Mouse (Mus musculus) bone marrow macrophage, adult 2 months (primary cell): ENCODE data around the gene Dph2. TPM values are rescaled to one million over a fixed set of nuclear protein-coding genes. Genes with fewer than 3 reads are reported as not detected.

ENCODE experiments used
- H3K27ac ChIP-seq: 2 replicates; pipeline ENCODE4 v1.5.1; 2012; ENCODE audit warnings: low read depth, low read length; ENCODE audit not compliant: insufficient read depth
- H3K4me1 ChIP-seq: 2 replicates; pipeline ENCODE4 v1.6.1; 2012; ENCODE audit warnings: low read length; ENCODE audit not compliant: control insufficient read depth, insufficient read depth
- H3K4me3 ChIP-seq: 2 replicates; pipeline ENCODE4 v1.5.1; 2012; ENCODE audit warnings: mild to moderate bottlenecking, low read length, moderate library complexity; ENCODE audit not compliant: insufficient read depth
- CTCF ChIP-seq: IDR thresholded peaks from 2 replicates; pipeline ENCODE4 v1.5.1; 2012; ENCODE audit warnings: low read depth, mild to moderate bottlenecking, low read length, moderate library complexity
- POLR2A ChIP-seq: IDR thresholded peaks from 2 replicates; pipeline ENCODE4 v1.6.1; 2012; ENCODE audit warnings: mild to moderate bottlenecking, low read depth, low read length, borderline replicate concordance
- polyA plus RNA-seq: library from polyadenylated mRNA; stranded (reverse); fragments of >200 nt; gene quantifications from 2 replicates; pipeline ENCODE4 v1.2.4, GENCODE M21; 2012; ENCODE audit not compliant: missing spikeins, insufficient read depth, insufficient read length

Dph2 gene
- polyA plus RNA-seq, 1 experiment: 5.1 TPM

DNA sequence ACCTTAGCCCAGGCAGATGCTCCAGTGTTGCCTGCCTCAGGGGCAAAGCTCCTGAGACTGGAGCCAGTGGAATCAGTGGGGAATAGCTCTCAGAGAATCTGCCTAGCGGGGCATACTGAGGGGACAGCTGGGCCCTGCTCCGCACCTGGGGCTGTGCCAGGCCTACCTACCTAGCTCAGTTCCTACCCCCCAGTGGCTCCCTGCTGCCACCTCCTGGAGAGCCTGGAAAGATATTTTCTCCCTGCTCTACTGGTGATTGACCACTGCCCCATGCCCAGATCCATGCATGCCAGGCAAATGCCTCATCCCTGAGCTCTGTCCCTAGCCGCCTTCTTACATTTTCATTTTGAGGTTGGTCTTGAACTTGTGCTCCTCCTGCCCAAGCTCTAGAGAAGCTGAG lies 33.0 kb downstream of the Dph2 start:
- H3K4me1 ChIP-seq: peaks cover 2% of the 10 kb centered on the region; the same call in 1 of the 2 replicates
- peak; percentile 59 for TF ChIP-seq CTCF
- TF ChIP-seq POLR2A: no peak
- H3K4me3 ChIP-seq: no peak overlapping the region
- no peak overlapping the region for H3K27ac ChIP-seq

DNA sequence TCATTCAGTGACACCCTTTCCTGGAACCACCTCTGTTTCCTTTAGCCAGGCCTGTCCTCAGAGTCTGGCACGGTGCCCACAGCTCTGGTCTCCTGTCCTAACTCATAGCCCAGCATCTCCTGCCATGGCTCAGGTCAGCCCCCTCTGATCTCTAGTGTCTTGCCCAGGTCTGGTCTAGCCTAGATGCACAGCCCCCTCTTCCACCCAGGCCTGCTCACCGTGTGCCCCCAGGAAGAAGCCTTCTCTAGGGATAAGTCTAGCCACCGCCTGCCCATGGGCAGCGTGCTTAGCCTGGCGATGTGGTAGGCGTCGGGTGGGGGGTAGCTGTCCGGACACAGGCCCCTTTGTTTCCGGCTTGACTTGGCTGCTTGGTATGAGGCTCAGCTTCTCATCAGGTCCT lies 36.7 kb downstream of the Dph2 start:
- Histone ChIP-seq H3K4me1 (peaks cover 2% of the 10 kb centered on the region; the same call in 1 of the 2 replicates), H3K4me3 (no peak overlapping the region), H3K27ac (no peak overlapping the region)
- TF ChIP-seq POLR2A (no peak), CTCF (no peak)

DNA sequence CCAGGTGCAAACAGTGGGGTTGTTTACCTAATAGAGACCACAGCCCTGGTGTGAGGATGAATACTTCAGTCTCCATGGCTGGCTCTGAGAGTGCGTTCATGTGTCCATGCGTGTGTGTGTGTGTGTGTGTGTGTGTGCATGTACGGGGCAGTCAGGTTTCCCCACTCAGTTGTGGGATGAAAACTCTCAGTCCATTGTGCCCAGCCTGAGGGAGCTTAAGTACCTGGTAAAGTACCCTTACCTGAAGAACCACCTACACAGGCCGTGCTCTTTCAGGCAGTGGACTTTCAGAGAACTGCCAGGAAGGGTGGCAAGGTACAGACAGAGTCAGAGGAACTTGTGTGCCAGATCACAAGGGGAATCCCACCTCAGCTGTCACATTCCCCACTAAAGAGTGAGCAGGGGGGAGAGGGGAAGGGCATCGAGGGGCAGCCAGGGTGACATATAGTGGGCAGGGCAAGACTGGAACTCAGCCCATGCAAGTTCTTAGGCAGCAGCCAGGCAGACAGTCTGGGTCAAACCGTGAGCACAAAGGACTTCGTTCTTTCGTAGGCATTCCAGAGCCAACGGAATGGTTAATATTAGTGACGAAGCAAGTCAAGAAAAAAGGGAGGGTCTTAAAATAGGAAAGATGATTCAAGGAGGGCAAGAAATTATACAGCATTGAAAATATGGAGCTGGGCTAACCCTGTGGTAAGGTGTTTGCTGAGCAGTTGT lies 39.5 kb downstream of the Dph2 start:
- Histone ChIP-seq H3K27ac (no peak overlapping the region), H3K4me3 (no peak overlapping the region), H3K4me1 (peaks cover 2% of the 10 kb centered on the region; the same call in 1 of the 2 replicates)
- TF ChIP-seq POLR2A: no peak
- TF ChIP-seq CTCF: no peak

DNA sequence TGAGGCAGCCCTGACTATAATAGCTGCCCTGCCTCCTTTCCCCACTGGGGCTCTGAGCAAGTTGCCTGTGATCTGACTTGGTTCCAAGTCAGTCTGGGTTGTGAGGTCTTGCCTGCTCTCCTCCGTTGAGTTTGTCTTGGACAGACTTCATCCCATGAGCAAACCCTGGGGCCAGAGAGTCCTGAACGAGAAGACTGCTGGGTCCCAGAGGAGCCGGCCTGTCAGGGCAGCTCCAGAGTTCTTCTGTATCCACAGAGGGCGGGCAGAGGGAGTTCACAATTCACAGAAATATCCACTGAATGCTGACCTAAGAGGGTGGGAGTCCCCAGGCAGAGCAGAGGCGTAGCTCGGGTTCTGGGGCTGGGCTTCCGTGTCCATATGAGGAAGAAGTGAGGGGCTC lies 41.0 kb downstream of the Dph2 start:
- H3K27ac ChIP-seq: no peak overlapping the region
- no peak overlapping the region for H3K4me3 ChIP-seq
- H3K4me1 ChIP-seq: peaks cover 2% of the 10 kb centered on the region; the same call in 1 of the 2 replicates
- TF ChIP-seq CTCF (no peak), POLR2A (no peak)

DNA sequence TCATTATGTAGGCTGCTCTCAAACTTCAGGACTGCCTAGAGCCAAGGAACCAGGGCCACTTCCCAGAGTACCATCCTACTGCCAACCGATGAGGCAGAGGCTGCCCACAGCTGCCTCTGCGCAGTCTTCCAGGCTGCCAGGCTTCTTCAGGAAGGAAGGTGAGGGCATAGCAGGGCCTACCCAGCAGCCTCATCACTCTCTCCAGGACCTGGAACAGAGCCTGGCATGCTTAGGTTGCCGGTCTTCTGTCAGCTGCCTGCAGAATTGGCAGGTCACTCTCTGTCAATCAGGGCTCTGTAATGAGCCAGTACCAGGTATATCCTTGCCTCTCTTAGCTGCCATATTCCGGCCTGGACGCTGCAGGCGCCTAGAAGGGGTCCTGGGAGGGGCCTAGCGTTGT lies 41.7 kb downstream of the Dph2 start:
- no peak overlapping the region for H3K4me3 ChIP-seq
- H3K27ac ChIP-seq: no peak overlapping the region
- peaks cover 2% of the 10 kb centered on the region; the same call in 1 of the 2 replicates for H3K4me1 ChIP-seq
- TF ChIP-seq CTCF (no peak), POLR2A (no peak)

DNA sequence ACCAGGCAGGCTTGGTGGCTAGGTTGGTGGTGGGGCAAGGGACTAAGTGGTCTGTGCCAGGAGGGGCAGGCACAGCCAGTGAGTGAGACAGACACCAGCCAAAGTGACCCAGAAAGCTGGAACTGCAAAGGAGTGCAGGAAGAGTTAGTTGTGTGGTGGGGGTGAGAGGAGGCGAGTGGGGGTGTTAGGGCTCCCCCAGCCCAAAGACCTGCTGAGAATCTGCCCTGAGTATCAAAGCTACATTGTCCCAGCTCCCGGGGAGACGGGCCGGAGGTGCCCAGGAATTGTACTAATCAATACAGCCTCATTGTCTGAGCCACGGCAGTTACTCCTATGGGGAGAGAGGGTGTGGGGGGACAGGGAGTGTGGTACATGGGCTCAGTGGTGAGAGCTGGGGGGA lies 42.3 kb downstream of the Dph2 start:
- H3K4me1 ChIP-seq: no peaks in the 10 kb centered on the region
- H3K4me3 ChIP-seq: no peak overlapping the region
- H3K27ac ChIP-seq: no peak overlapping the region
- TF ChIP-seq CTCF (no peak), POLR2A (no peak)

DNA sequence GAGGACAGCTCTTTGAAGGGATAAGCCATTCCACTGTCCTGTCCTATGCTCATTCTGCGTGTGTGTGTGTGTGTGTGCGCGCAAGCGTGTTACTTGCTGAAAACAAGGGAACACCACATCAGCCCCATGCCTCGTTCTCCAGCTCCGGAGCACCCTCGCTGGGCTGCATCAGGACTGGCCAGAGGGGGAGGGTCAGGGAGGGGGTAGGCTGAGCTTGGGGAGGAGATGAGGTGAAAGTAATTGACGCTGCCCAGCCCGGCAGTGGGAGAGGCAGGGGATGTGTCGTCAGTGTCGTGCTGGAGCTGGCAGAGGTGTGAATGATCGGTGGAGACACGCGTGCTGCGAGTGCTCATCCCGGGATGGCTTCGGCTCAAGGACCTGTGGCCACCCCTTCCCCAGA lies 42.8 kb downstream of the Dph2 start:
- Histone ChIP-seq H3K27ac (no peak overlapping the region), H3K4me1 (no peaks in the 10 kb centered on the region), H3K4me3 (no peak overlapping the region)
- TF ChIP-seq CTCF (no peak), POLR2A (no peak)

DNA sequence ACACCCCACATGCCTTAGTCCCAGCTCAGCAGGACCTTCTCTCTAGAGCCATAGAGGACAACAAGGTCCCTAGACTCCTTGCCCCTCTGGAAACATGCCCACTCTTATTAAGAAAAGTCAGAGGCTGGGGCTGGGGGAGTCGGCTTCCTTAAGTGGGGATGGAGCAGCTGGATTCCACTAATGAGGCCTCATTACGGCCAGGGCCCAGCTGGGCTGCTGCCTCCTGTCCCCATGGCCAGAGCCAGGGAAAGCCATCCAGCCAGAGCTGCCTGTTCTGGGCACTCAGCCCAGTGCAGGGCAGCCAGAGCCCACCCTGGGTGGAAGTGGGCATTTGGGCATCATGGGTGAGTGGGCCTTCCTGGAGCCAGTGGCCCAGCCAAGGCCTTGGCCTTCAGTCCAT lies 44.8 kb downstream of the Dph2 start:
- H3K4me1 ChIP-seq: no peaks in the 10 kb centered on the region
- TF ChIP-seq CTCF (no peak), POLR2A (no peak)
- H3K4me3 ChIP-seq: no peak overlapping the region
- H3K27ac ChIP-seq: no peak overlapping the region

DNA sequence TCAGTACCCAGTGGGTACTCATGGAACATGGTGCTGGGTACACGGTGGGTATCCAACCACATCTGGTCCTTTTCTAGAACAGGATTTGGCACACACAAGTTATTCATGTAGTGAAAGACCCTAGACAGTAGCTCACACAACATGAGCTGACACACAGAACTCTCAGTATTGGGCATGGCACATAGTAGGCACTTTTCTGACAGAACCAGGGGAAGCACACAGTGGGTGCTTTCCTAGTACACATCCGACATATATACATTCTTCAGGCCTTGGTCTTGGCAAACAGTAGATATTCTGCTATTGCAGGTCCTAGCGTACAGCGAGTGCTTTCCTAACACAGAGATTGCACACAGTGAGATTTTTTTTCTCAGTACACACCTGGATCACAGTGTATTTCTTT lies 45.6 kb downstream of the Dph2 start:
- TF ChIP-seq POLR2A: no peak
- TF ChIP-seq CTCF: no peak
- Histone ChIP-seq H3K4me1 (no peaks in the 10 kb centered on the region), H3K27ac (no peak overlapping the region), H3K4me3 (no peak overlapping the region)

DNA sequence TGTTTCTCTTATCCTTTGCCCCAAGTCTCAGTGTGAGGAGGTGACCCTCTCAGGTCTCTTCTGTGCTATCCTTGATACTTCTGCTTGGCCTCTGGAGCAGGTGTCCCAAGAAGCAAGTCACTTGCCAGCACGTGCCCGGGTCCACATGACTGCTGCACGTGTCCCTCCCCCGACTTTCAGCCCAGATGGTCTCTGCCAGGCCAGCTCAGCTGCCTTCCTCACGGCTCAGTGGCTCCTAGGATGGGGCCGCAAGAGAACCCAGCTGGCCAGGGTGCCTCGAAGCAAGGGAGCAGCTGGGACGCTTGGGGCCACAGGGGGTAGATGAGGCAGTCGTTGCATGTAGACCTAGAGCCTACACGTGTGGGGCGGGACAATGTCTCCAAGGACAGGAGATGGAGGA lies 46.5 kb downstream of the Dph2 start:
- no peak overlapping the region for H3K4me3 ChIP-seq
- no peak overlapping the region for H3K27ac ChIP-seq
- no peaks in the 10 kb centered on the region for H3K4me1 ChIP-seq
- TF ChIP-seq POLR2A (no peak), CTCF (no peak)

DNA sequence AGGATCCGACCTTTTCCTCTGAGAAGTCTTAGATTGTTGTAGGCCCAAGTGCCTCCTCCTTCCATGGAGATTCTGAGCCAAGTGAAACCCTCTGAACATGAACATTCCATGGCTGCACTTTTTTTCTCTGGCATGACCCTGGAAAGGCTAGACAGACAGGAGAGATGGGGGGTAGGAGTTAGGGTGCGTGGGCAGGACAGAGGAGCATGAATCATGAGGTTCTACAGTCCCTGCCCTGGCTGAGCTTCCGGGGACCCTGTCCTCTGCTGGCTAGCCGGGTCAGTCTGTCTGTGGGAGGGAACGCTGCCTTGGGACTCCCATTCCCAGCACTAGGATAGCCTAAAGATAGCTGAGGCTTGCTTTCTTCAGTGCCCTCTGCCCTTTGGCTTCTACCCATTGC lies 47.4 kb downstream of the Dph2 start:
- no peak for TF ChIP-seq POLR2A
- no peak for TF ChIP-seq CTCF
- Histone ChIP-seq H3K4me1 (no peaks in the 10 kb centered on the region), H3K27ac (no peak overlapping the region), H3K4me3 (no peak overlapping the region)

DNA sequence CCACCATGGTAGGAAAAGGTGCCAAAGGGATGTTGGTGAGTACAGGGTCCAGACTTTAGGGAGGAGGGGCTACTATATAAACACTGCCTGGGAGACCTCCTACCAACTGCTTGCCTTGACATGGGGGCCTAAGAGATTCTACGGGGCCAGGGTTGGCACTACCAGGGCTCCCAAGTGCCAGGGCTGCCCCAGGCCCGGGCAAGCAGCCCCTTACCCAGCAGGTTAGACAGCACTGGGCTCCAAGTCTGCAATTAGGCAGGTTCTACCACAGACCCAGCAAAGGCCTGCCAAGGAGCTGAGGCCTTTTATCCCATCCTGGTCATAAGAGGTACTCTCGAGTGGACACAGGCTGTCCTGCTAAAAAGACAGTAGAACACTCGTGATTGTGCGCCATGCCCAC lies 48.7 kb downstream of the Dph2 start:
- no peak for TF ChIP-seq CTCF
- TF ChIP-seq POLR2A: no peak
- Histone ChIP-seq H3K4me3 (no peak overlapping the region), H3K4me1 (no peaks in the 10 kb centered on the region), H3K27ac (no peak overlapping the region)
